Mouse (Mus musculus): Measurements from ENCODE around the gene Cs. TPM values are rescaled to one million over a fixed set of nuclear protein-coding genes. Genes with fewer than 3 reads are reported as not detected.

Cs gene
- total and polyA plus RNA-seq, 2 experiments from 2014 or later = 285 to 311 TPM

DNA sequence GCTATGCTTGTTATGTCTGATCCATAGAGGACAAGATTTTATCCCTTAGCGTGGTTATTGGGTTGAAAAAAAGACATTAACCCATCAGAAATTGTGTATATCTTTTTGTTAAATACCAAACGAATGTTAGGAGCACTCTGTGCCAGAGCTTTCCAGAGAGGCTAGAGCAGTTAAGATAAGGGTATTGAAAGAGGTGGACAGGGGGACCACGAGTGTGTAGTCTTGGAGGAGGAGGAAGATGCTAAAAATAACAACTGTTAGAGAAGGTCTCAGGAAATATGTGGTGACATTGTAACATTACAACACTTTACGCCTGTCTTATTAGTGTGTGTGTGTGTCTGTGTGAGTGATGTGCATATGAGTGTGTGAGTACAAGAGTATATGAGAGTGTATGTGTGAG lies 26.6 kb upstream of the Cs start:
- no peaks in the 10 kb centered on the region for H3K9me3 ChIP-seq (ENCODE audit: low read length)
- H3K4me2 ChIP-seq (ENCODE audit: low read depth, low read length) = no peak overlapping the region
- ATAC-seq (no peak), DNase-seq (ENCODE audit: low spot score) (no peak)
- H3K4me3 ChIP-seq (ENCODE audit: low read length) = no peak overlapping the region
- no peak overlapping the region for H3K9ac ChIP-seq (replicated peaks; ENCODE audit: low read length)
- peaks cover 39% of the 10 kb centered on the region for H3K36me3 ChIP-seq (ENCODE audit: insufficient read depth, low read length)
- 87% methylated on average over 4 of the region's 4 CpGs for WGBS
- TF ChIP-seq CTCF (IDR thresholded peaks at IDR 0.05; ENCODE audit: low read depth) = no peak
- no peak overlapping the region for H3K27ac ChIP-seq
- H3K4me1 ChIP-seq (ENCODE audit: insufficient read depth, low read length) = no peaks in the 10 kb centered on the region
- H3K27me3 ChIP-seq (ENCODE audit: insufficient read depth, low read length) = no peaks in the 10 kb centered on the region

DNA sequence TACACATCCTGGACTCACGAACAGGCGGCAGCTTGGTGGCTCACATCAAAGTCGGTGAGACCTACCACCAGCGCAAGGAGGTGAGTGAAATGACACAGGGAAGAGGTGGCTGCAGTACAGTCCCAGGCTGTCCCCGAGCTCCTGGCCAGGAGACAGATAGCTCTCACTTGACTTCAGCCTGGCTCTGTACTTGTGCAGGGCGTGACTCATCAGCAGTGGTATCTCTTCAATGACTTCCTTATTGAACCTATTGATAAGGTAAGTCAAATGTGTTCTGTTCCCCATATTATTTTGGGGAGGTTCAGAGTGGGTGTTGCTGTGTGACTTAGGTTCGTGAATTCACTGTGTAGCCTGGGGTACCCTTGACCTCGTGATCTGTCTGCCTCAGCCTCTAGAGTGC lies 22.0 kb upstream of the Cs start:
- TF ChIP-seq CTCF (IDR thresholded peaks at IDR 0.05; ENCODE audit: low read depth) = no peak
- Histone ChIP-seq H3K9me3 (ENCODE audit: low read length) (no peaks in the 10 kb centered on the region), H3K27me3 (ENCODE audit: insufficient read depth, low read length) (no peaks in the 10 kb centered on the region), H3K4me1 (ENCODE audit: insufficient read depth, low read length) (no peaks in the 10 kb centered on the region), H3K36me3 (ENCODE audit: insufficient read depth, low read length) (peaks cover 72% of the 10 kb centered on the region), H3K4me3 (ENCODE audit: low read length) (no peak overlapping the region), H3K4me2 (ENCODE audit: low read depth, low read length) (no peak overlapping the region), H3K27ac (no peak overlapping the region), H3K9ac (replicated peaks; ENCODE audit: low read length) (no peak overlapping the region)
- no peak for ATAC-seq
- WGBS = 92% methylated on average over 8 of the region's 8 CpGs
- no peak for DNase-seq (ENCODE audit: low spot score)

- peak overlapping the region; percentile 68 for H3K4me3 ChIP-seq (ENCODE audit: low read length)
- 59% methylated on average over 12 of the region's 12 CpGs for WGBS
- H3K9ac ChIP-seq (replicated peaks; ENCODE audit: low read length) = peak overlapping the region; percentile 87
- no peaks in the 10 kb centered on the region for H3K27me3 ChIP-seq (ENCODE audit: insufficient read depth, low read length)
- H3K4me2 ChIP-seq (ENCODE audit: low read depth, low read length) = peak overlapping the region; percentile 82
- peaks cover 37% of the 10 kb centered on the region for H3K36me3 ChIP-seq (ENCODE audit: insufficient read depth, low read length)
- no peaks in the 10 kb centered on the region for H3K9me3 ChIP-seq (ENCODE audit: low read length)
- no peak for ATAC-seq
- no peak for TF ChIP-seq CTCF (IDR thresholded peaks at IDR 0.05; ENCODE audit: low read depth)
- peak overlapping the region; percentile 98 for H3K27ac ChIP-seq
- H3K4me1 ChIP-seq (ENCODE audit: insufficient read depth, low read length) = peaks cover 11% of the 10 kb centered on the region; the same call in 1 of the 2 replicates
- DNase-seq (ENCODE audit: low spot score) = no peak
Observed at GRCm38 (mm10) chr10:128321641-128322040, 15.9 kb upstream of the Cs start.

DNA sequence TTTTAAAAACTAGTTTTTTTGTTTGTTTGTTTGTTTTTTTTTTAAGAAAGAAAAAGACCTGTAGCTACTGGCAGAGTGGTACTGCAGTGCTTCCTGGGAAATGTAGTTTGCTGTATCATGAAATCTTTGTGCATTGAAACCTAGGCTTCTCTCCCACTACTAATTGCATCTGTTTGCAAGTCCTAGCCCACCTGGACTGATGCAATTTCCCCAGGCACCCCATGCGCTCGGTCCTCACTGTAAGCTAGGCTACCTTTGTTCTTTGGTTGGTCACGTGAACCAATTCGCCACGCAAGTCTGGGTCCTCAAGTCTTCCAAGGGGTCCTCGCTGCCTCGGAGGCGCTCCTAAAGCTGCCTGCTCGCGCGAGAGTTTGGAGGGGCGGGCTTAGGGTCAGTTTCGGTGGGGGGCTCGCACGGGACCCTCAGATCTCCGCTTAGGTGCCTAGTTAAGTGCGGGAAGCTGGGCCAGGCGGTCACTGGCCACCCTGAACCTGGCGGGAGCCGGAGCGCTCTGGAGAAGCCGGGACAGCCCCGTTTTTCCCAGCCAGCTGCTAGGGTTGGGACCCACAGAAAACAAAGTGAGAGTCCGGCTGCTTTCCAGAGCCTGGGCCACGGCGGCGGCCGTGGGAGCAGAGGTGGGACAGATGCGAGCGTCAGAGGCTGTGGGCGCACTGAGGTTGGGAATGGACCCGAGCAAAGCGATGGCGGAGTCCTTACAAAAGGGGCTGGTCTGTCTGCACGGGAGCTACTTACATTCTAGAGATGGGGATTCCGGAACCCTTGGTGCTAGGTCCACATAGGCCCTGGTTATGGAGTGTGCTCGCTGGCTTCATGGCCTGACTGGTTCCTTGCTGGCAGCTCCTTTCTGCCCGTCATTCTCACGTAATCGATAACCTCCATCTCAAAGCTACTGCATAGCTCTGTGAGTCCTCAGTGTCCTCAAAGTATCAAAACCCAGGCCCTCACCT lies 15.1 kb upstream of the Cs start, which contains the start of gene Cnpy2:
Cnpy2 (plus strand) TSS at position 319 of the 968 bp plus-strand sequence.
- Histone ChIP-seq H3K4me3 (ENCODE audit: low read length) (peak within 1 kb of the TSS; percentile 68), H3K36me3 (ENCODE audit: insufficient read depth, low read length) (peaks cover 38% of the 10 kb centered on the region), H3K4me1 (ENCODE audit: insufficient read depth, low read length) (peaks cover 11% of the 10 kb centered on the region; the same call in 1 of the 2 replicates), H3K4me2 (ENCODE audit: low read depth, low read length) (peak within 1 kb of the TSS; percentile 82), H3K9ac (replicated peaks; ENCODE audit: low read length) (peak within 1 kb of the TSS; percentile 87), H3K27me3 (ENCODE audit: insufficient read depth, low read length) (no peaks in the 10 kb centered on the region), H3K9me3 (ENCODE audit: low read length) (no peaks in the 10 kb centered on the region), H3K27ac (peak within 1 kb of the TSS; percentile 98)
- under 1% methylated on average over 40 of the region's 40 CpGs for WGBS
- TF ChIP-seq CTCF (IDR thresholded peaks at IDR 0.05; ENCODE audit: low read depth) = no peak
- DNase-seq (ENCODE audit: low spot score) = peak; percentile 97
- peak; percentile 96 for ATAC-seq

- WGBS = 86% methylated on average over 8 of the region's 8 CpGs
- DNase-seq (ENCODE audit: low spot score) = no peak
- H3K36me3 ChIP-seq (ENCODE audit: insufficient read depth, low read length) = peaks cover 35% of the 10 kb centered on the region
- H3K4me2 ChIP-seq (ENCODE audit: low read depth, low read length) = peak overlapping the region; percentile 82
- H3K27me3 ChIP-seq (ENCODE audit: insufficient read depth, low read length) = no peaks in the 10 kb centered on the region
- ATAC-seq = no peak
- H3K9ac ChIP-seq (replicated peaks; ENCODE audit: low read length) = peak overlapping the region; percentile 87
- H3K9me3 ChIP-seq (ENCODE audit: low read length) = no peaks in the 10 kb centered on the region
- TF ChIP-seq CTCF (IDR thresholded peaks at IDR 0.05; ENCODE audit: low read depth) = no peak
- peak overlapping the region; percentile 98 for H3K27ac ChIP-seq
- peak overlapping the region; percentile 68 for H3K4me3 ChIP-seq (ENCODE audit: low read length)
- peaks cover 11% of the 10 kb centered on the region; the same call in 1 of the 2 replicates for H3K4me1 ChIP-seq (ENCODE audit: insufficient read depth, low read length)
Observed at GRCm38 (mm10) chr10:128323516-128323915, 14.0 kb upstream of the Cs start.

DNA sequence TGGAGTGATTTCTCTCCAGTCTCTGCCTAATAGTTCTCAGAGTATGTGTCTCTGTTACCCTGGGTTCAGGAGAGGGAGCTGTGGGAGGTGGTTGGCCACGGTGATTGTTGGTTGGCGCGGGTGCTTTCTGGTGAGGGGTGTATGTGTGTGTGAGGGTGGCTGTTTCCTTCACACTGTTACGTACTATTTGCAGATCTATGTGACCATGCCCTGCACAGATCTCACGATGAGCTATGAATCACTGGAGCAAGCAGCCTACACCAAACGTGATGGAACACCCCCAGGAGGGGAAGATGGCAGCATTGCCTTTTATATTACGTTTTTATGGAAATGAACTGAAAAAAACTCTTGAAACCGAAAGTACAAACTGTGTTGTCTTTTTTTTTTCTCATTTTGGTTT lies 10.7 kb upstream of the Cs start:
- Histone ChIP-seq H3K27ac (no peak overlapping the region), H3K9ac (replicated peaks; ENCODE audit: low read length) (no peak overlapping the region), H3K4me3 (ENCODE audit: low read length) (no peak overlapping the region), H3K4me2 (ENCODE audit: low read depth, low read length) (no peak overlapping the region), H3K27me3 (ENCODE audit: insufficient read depth, low read length) (no peaks in the 10 kb centered on the region), H3K36me3 (ENCODE audit: insufficient read depth, low read length) (peaks cover 20% of the 10 kb centered on the region), H3K9me3 (ENCODE audit: low read length) (no peaks in the 10 kb centered on the region), H3K4me1 (ENCODE audit: insufficient read depth, low read length) (peaks cover 11% of the 10 kb centered on the region; the same call in 1 of the 2 replicates)
- ATAC-seq (no peak), DNase-seq (ENCODE audit: low spot score) (no peak)
- no peak for TF ChIP-seq CTCF (IDR thresholded peaks at IDR 0.05; ENCODE audit: low read depth)
- 94% methylated on average over 8 of the region's 8 CpGs for WGBS
